Mouse (Mus musculus) neutrophil, adult 5-6 weeks (primary cell): ENCODE data around the gene 2410004B18Rik. TPM values are rescaled to one million over a fixed set of nuclear protein-coding genes. Genes with fewer than 3 reads are reported as not detected.
A peak's percentile ranks its signal among the peaks of the same experiment; 100 is the strongest.

Source experiments
- ATAC-seq: fragments of 151-379, 151-347 bp; 2 replicates; pipeline ENCODE4 v1.8.0; 2017; ENCODE audit warnings: mild to moderate bottlenecking, moderate TSS enrichment; ENCODE audit not compliant: insufficient number of reproducible peaks, poor library complexity, low FRiP score, severe bottlenecking; ENCODE audit errors: extremely low read depth
- total RNA-seq: library from RNA; stranded (forward); fragments of 200-1000 nt; gene quantifications from 2 replicates; pipeline ENCODE4 v1.2.3, GENCODE M21; 2017

2410004B18Rik gene
- total RNA-seq, 1 experiment from 2014 or later, result 50.5 TPM

GRCm38 (mm10) chr3:145991976-145992730 lies 54.3 kb downstream of the 2410004B18Rik start:
- ATAC-seq, result no peak

- ATAC-seq, result no peak
Observed at GRCm38 (mm10) chr3:145992796-145993195, 55.0 kb downstream of the 2410004B18Rik start.

- ATAC-seq, result peak; percentile 51; the same call in 1 of the 2 replicates
Observed at GRCm38 (mm10) chr3:145993481-145994201, 55.8 kb downstream of the 2410004B18Rik start.

Other genes with a start within 250 kb of the 2410004B18Rik start
- not detected in 2 replicates for gene Ddah1, start 179.3 kb upstream of the 2410004B18Rik start, total RNA-seq
- 126 and 152 TPM in 2 replicates for gene Bcl10, start 15.2 kb upstream of the 2410004B18Rik start, total RNA-seq
- 0.12 and 0.35 TPM in 2 replicates for gene Syde2, start 49.9 kb downstream of the 2410004B18Rik start, total RNA-seq
- gene Wdr63, start 170.1 kb downstream of the 2410004B18Rik start, total RNA-seq, result not detected in 2 replicates
- gene Mcoln3, start 179.4 kb downstream of the 2410004B18Rik start, total RNA-seq, result 2.8 and 5.6 TPM in 2 replicates
- 41.9 and 53.3 TPM in 2 replicates for gene Mcoln2, start 211.8 kb downstream of the 2410004B18Rik start, total RNA-seq